Mouse (Mus musculus) B cell, adult 2 months (primary cell): ENCODE results near the gene Git1.
A peak's percentile ranks its signal among the peaks of the same experiment; 100 is the strongest.

Experiments
- DNase-seq, 2 experiments: peaks; one replicate each; pipeline ENCODE4 v3.0.0; 2022

Gene Git1

DNA sequence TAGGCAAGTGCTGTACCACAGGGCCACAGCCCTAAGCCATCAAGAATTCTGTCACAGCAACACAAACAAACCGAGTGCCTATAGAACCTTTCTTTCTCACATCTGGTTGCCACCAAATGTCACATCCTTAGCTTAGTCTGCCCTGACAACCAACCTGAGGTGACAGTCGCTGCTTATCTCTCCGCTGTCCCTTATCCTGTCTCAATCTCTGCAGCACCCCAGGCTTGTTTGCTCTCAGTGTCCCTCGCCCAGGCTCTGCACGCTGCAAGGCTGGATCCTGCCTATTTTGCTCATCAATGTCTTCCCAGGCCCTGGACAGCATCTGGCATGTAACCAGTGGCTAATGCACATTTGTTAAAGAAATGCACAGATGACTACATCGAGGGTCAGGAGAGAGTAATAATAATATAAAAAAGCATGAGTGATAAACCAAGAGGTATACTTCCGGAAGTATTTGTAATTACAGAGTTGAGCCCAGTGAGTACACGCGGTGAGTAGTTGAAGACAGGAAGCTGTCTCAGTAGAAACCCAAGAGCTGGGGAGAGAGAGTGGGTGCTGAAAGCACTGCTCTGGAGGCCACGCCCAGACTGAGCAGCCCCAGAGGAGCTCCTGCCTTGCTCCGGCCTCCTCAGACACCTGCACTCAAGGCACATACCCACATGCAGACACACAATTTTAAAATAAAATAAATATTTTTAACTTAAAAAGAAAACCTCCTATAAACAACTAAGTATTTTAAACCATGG is 9.7 kb upstream of the Git1 start:
- peak in 1 of 2 experiments; percentile 27 for DNase-seq

DNA sequence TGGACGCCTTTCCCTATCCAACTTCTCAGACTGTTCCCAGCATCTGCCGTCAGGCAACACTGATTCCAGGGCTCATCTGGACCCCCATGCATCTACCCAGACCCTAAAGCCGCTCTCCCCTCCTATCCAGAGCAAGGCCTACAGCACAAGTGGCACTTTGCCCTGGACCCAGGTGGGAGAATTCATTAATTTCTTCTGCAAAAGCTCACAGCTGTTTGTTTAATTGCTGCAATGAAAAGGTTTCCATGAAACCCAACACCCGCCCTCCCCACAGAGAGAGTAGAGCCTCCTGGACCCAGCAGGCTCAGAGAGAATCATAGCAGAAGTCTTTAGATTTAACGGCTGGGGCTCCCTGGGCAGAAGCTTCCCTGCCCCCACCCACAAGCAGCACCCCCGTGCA is 8.1 kb upstream of the Git1 start:
- no peak for DNase-seq

DNA sequence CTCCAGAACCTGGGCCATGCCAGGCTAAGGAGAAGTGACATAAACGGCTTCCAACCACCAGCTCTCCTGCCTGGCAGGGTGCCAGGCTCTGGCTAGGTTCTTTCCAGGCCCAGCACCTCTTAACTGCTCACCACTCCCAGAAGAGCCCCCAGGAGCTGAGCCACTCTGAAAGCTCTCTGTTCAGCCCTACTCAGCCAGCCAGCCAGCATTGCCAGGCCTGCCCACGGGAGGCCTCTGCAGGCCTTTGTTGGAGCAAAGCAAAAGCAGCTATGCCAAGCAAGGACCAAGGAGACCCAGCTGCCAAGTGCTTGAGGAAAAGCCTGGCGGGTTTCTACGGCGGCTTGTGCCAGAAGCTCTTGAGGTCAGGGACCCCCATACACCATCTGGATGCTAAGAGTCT is 6.6 kb upstream of the Git1 start:
- no peak for DNase-seq

DNA sequence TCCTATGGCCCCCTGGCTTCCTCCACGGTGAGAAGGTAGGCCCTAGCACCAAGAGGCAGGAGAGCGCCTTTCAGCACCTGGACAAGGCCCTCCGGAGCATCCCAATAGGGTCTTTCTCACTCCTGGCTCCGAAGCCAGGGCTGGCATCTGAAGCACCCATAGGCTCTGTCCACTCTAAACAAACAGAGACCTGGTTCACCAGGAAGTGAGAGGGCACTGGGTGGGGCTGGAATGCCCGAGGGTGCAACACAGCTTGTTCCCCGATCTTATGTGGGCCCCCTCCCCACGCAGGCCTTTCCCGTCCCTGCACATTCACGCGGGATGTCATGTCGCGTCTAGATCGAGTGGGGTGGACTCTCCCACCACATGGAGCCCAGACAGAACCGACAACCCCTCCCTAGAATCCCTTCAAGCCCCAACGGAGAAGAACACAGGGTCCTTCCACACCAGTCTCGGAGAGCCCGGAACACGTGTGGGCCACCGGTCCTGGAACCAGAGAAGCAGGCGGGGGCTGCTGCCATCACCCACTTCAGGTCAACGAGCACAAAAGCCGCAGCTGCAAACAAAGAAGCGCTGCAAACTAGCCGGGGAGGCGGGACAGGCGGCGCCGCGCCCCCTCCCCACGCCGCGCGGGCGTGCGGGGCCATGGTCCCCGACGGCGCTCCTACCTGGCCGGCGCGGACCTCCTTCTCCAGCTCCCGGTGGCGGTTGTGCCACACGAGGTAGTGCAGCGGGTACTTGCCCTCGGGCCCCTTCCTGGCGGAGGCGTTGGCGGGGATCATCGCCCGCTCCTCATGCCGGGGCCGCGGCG is 4.4 kb upstream of the Git1 start:
- DNase-seq, result peak; percentile 19 to 36

DNA sequence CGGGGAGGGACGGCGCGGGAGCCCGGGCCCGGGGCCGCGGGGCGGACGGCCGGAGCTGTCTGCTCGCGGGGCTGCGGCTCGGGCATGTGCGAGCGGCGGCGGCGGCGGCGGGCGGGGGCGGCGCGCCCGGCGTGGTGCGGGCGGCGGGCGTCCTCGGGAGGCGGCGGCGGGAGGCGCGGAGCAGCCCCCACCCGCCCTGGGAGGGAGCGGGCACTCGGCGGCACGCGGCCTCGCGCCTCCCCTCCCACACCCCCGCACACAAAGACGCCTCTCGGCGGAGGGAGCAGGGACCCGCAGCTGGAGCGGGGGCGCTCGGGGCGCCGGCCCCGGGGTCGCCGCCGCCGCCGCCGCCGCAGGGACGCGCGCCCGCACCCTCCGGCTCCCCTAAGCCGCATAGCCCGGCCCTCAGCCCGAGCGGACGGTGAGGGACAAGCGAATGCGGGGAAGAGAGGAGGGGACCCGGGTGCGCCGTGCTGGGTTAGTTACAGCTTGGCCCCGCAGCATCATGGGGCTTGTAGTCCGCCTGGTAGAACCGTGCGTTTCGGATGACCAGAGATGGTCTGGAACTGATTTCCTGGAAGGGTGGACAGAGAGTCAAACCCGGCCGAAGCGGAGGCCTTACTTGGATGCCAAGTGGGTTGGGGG is 3.6 kb upstream of the Git1 start, which contains the start of gene Ankrd13b:
Gene Ankrd13b (minus strand): TSS at position 88 of the 645 bp plus-strand sequence.
- DNase-seq, result peak; percentile 45 to 50

DNA sequence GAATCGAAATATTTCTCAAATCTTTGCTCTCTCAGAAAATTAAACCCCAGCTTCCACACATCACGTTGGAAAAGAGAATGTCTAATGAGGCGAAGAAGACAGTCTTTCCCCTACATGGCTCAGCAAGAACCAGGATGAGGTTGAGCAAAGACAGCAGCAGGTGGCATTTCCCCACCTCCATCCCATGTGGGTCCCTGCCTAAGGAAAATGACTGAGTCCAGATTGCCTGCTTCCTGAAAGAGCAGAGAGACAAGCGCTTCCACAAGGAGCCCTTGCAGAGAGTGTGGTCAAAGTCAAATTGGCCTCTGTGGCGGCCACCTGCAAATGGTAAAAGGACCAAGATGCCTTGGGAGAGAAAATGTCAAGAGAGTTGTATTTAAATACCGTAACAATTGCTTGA is 2.9 kb upstream of the Git1 start:
- DNase-seq, result no peak

DNA sequence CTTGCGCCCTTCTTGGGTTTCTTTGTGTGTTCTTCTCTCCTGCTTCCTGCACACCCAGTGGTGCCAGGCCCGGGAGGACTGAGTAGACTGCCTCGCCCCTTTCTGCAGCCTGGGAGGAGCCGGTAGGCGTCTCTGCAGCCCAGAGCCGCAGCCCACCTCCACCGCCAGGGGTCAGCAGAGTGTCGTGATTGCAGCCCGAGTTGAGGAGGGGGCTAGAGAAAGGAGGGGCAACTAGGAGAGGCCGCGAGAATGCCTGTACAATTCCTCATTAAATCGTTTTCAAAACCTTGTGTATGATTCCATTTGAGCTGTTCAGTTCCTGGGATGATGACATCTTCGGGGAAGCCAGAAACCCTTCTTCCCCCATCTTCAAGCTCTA is 2.2 kb upstream of the Git1 start:
- DNase-seq, result peak; percentile 89 to 91

DNA sequence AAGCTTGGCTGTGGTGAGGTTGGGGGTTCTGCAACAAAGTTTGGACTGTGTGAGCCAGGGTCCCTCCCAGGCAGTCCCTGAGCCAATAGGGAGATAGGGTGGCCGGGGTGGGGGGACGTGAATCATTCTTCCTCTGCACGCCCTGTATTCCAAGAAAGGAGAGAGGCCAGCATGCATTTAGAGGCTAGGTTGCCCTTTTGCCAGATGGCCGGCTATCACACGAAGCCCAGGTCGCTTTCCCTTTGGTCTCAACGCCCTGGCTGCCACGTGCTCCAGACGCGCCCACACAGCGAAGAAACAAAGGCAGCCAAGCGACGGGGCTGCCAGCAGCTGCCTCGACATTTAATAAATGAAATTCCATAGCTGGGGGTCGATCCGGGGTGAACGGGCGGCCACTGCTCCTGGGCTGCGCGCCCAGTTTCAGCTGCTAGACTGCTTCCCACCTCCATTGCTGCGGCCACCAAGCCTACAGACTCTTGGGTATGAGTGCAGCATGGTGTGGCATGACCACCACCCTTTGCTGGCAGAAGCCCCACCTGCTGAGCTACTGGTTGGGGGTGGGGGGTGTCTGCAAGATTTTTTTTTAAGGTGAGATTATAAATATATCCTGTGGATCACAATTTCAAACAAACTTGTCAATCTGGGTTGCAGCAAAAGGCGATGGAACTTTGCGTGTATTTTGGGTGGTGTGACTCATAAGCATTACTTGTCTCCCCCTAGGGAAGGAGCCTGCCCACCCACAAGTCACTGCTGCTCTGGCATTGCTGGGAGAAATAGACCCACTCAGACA is 1.7 kb upstream of the Git1 start:
- peak; percentile 36 to 39 for DNase-seq

DNA sequence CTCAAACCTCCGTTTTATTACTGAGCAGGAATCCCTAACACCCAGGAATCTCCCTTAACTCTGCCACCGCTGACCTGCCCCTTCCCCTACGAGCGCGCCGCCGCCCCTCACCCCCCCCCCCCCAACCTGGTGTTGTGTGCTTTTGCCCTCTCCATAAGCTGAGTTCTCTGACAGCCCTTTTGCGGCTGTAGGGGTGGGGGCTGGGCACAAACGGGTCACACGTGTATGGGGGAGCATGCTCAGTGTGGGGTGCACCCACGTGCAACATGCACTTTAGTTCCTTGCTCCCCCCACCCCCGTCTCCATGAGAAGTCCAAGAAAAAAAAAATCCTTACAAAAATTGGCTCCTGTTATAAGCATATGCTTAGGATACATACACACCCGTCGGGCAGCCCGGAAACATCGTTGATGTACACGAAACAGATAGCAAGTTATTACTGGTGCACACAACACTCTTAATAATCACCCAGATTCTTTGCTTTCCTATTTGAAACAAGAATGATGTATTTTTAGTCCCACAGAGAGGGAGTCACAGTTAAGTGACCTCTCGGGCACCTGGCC is 971 bp upstream of the Git1 start:
- DNase-seq, result peak; percentile 28 to 48

DNA sequence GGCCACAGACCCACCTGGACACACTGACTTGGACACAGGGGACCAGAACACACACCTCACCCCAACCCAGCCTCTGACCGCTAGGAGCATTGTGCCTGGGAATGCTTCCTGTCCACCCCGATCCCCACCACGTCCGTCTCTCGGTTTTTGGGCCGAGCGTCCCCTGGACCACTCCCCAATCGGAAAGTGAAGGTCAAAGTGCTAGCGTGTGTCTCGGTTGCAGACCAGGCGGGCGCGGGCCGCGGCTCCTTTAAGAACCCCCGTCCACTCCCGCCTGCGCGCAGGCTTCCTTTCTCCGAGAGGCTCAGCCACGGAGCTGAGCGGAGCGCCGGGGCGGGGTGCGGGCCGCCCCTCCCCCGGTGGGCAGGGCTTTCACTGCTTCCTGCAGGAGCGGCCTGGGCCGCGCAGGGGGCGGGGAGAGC is 440 bp upstream of the Git1 start:
- DNase-seq, result peak; percentile 88 to 89

DNA sequence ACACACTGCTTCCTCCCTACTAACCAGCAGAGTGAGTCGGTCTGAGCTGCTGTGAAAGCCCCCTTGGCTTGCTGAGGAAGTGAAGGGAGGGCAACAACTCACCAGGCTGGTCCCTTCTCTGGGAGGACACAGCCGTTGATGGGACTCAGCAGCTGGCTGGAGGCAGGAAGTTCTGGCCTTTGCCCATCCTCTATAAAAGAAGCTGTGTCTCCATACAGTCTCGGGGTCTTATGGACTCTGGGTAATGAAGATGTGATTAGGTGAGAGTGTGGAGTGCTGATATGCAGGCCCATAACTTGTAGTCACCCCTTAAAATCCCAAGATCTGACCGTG is 948 bp downstream of the Git1 start:
- no peak for DNase-seq

DNA sequence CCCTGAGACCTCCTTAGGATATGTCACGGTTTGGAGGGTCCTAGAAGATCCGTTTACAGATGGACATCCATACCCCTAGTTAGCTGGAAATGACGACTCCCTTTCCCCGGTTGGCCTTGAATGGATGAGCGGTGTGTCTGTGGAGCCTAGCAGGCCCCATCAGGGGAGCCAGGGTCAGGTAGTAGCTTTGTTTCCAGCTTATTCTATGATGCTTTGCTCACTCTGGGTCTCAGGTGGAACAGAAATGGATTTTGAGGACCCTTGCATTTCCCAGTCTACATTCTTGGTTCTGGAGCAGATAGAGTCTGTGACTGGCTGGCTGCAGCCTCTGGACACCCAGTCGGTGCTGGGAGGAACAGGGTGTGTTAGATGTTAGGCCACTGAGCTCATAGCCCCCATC is 1.4 kb downstream of the Git1 start:
- no peak for DNase-seq

DNA sequence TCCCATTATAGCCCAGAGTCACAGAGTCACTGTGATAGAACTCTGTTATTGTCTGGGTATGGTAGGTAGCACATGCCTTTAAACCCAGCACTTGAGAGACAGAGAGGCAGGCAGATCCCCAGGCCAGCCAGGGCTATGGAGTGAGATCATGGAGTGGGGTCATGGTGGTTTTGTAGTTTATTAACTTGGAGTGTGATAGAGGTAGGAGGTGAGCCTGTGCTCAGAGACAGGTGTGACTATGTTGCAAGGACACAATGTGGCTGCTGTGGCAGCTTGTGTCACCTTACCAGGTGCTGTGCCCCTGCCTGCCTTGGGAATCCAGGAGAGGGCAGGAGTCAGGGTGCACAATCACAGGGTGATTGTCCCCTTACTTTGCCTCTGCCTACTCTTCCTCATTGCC is 2.1 kb downstream of the Git1 start:
- DNase-seq, result no peak

DNA sequence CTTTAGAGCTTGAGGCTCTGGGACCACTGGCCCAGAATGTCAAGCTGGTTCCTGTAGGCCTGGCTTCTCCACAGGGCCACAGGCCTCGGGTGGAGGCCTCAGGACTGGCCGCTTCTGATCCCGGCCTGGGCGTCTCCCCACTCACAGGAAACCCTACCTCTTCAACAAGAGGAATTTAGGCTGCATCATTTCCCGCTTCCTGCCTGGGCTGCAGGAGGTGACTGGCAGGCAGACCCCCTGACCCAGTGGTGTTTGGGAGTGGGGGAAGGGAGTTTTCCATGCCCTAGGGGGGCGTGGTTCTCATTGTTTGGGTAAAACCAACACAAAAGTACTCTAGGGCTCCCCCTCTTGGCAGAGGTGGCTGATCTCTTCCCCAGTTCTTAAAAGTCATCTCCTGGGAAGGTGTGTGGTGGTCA is 4.0 kb downstream of the Git1 start:
- DNase-seq, result peak; percentile 72 to 76

DNA sequence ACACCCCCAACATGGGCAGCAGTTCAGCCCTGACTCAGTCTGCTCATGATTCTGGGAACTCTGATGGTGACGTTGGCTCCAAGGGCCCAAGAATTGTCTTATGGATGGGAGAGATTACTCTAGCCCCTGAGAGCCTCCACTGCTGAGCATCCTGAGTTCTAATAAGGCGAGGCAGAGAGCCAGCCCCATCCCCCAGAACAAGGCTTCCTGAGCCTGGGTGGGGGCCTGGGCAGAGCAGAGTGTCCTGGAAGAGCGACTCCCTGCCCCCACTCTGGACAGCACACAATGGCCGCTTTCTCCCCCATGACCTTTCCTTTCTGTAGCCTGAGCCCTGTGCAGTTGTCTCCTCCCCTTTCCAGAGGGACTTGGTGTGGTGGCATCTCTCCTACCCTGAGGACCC is 4.5 kb downstream of the Git1 start:
- DNase-seq, result no peak

DNA sequence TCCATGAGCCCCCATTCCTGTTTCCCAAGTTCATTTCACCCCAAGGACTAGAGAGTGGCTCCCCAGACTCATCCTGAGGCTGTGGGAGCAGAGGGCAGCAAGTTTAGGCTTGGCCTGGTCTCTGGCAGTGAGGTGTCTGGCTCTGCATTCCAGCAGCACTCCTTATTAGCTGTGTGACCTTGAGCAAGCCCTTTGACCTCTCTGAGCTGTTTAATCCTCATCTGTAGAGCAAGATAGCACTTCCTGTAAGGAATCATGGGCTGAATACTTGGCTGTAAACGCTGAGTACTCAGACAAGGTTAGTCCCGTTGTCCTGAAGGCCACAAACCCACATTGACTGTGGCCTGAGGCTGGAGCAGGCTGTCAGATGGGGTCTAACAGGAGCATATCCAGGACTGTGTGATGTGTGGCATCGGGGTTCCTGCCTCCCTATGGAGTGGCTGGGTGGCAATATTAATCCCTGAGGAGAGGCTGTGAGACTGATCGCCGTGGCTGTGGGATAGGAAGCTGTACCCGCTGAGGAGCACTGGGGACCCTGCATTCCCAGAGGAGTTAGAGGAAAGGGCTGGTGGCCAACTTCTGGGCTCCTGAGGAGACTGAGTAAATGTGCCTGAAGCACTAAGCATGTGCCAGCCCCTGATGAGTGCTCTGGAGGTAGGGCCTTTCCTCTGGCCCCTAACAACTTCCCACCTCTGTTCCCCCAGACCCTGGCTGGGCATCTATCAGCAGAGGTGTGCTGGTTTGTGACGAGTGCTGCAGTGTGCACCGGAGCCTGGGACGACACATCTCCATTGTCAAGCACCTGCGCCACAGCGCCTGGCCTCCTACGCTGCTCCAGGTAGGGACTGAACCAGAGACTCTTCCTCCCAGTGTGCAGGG is 5.1 kb downstream of the Git1 start:
- DNase-seq, result no peak

DNA sequence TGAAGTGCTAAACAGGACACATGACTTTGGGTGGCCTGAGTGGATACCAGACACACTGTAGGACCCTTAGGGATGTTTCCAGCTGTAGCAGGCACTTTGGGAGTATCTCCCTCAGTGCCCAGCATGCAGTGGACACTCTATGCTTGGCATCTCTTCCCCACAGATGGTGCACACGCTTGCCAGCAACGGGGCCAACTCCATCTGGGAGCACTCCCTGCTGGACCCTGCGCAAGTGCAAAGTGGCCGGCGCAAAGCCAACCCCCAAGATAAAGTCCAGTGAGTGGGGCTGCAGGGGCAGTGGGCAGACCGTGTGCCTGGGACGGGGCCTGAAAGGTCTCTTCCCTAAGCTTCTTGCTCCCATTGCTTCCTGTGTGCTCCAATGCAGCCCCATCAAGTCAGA is 6.0 kb downstream of the Git1 start:
- DNase-seq, result no peak

DNA sequence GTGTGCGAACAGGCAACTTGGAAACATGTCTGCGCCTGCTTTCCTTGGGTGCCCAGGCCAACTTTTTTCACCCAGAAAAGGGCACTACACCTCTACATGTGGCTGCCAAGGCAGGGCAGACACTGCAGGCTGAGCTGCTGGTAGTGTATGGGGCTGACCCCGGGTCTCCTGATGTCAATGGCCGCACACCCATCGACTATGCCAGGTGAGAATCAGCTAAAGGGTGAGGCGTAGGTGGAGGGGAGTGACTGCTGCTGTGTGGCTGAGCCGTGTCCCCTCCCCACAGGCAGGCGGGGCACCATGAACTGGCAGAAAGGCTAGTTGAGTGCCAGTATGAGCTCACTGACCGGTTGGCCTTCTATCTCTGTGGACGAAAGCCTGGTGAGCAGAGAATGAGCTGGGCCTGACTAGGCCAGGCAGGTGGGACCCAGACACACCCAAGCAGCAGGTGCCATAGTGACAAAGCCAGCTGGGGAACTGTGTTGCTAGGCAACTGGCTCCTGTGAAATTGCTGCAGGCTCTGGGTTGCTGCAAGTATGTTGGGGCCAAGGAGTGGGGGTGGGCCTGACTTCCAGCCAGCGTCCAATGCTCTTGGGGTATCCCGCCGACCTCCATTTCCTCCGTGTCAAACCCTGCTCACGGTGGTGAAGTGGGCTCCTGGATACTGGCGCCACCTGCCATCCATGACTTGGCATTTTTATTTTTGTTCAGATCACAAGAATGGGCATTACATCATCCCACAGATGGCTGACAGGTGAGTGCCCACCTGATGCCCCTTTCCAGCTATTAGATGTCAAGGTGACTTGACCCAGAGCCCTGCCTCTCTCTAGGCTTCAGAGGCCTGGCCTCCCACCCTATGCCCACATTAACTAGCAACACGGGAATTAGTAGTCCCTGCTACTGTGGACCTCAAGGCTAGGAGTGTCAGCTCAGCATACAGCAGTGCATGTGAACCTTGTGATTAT is 7.3 kb downstream of the Git1 start:
- DNase-seq, result no peak

DNA sequence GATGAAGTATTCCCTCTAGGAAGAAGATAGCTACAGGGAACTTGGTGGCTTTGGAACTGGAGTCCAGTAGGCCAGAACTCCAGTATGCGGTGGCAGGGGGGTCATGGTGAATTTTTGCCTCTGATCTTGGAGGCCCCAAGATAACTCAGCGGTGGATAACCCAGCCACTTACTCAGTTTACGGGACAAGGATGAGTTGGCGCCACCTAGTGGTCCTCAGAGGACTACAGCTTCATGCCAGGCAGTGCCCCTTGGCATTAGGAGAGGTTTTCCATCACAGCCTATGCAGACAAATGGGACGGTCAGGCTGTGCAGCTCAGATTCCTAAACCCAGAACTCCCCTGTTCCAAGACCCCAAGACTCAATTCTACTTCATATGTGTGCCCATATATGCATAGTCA is 8.0 kb downstream of the Git1 start:
- DNase-seq, result peak; percentile 81 to 83

DNA sequence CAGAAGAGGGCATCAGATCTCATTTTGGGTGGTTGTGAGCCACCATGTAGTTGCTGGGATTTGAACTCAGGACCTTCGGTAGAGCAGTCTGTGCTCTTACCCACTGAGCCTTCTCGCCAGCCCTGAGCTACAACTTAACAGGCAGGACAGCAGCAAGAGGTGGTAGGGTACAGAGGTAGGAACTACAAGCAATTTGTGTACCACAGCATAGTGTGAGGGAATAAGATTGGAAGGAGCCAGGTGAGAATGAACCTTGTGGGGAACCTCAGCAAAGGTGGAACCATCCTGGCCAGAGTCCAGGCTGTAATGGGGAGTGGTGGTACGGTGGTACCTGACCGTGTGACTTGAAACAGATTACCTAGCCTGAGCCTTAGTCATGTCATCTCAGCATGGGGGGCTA is 8.6 kb downstream of the Git1 start:
- no peak for DNase-seq

DNA sequence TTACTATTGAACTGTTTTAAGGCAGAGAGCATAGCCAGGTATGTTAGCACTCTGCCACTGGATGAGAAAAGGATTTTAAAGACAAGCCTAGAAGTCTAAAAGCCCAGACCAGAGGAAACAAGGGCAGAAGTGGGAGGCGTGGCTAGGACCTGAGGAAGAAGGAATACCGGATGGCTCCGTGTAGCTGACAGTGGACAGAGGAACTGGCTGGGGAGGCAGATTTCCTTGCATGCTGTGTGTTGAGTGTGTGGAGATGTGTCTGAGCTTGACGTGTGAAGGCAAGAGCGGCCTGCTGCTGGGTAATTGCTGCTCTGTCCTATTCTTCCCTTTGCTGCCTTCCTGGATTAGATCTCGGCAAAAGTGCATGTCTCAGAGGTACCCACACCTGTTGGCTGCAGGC is 9.1 kb downstream of the Git1 start:
- DNase-seq, result no peak
